Mouse (Mus musculus): ENCODE results near the gene Rnf146.

- no peak for TF ChIP-seq CHD2 (IDR thresholded peaks at IDR 0.05; ENCODE audit: low read depth, low read length)
- TF ChIP-seq ZC3H11A (IDR thresholded peaks at IDR 0.05; ENCODE audit: borderline replicate concordance, low read depth, low read length), result no peak
- no peak for TF ChIP-seq MAFK (IDR thresholded peaks at IDR 0.05; ENCODE audit: insufficient read depth, low read depth, low read length)
Measured at GRCm38 (mm10) chr10:29354183-29354582, 8.1 kb downstream of the Rnf146 start.
